Mouse (Mus musculus) hindbrain, embryonic 11.5 days (tissue): ENCODE measurements around the gene A930009A15Rik. TPM values are rescaled to one million over a fixed set of nuclear protein-coding genes. Genes with fewer than 3 reads are reported as not detected.
A peak's percentile ranks its signal among the peaks of the same experiment; 100 is the strongest.

Experiments used
- ATAC-seq: fragments of 200-750 bp; cut with Nextera tagmentation; 2 replicates; pipeline ENCODE4 v1.8.0; 2017; ENCODE audit warnings: mild to moderate bottlenecking, moderate TSS enrichment, moderate library complexity; ENCODE audit not compliant: low FRiP score
- DNase-seq: peaks from one replicate; pipeline ENCODE4 v3.0.0-alpha.2; 2015; ENCODE audit warnings: low spot score
- H3K27ac ChIP-seq: fragments of 300-500 bp; sonication (generic); 2 replicates; pipeline ENCODE4 v1.5.1; 2014; ENCODE audit warnings: mild to moderate bottlenecking, low read depth, low read length
- H3K27me3 ChIP-seq: fragments of 300-500 bp; sonication (generic); 2 replicates; pipeline ENCODE4 v1.6.1; 2014; ENCODE audit warnings: mild to moderate bottlenecking, low read length, moderate library complexity, mixed read lengths; ENCODE audit not compliant: control insufficient read depth, insufficient read depth
- H3K36me3 ChIP-seq: fragments of 300-500 bp; sonication (generic); 2 replicates; pipeline ENCODE4 v1.6.1; 2014; ENCODE audit warnings: mild to moderate bottlenecking, low read length, moderate library complexity, mixed read lengths; ENCODE audit not compliant: control insufficient read depth, insufficient read depth
- H3K4me1 ChIP-seq: fragments of 300-500 bp; sonication (generic); replicated peaks from 2 replicates; pipeline ENCODE4 v1.6.1; 2014; ENCODE audit warnings: low read length, mixed read lengths; ENCODE audit not compliant: control insufficient read depth, insufficient read depth
- H3K4me2 ChIP-seq: fragments of 300-500 bp; sonication (generic); replicated peaks from 2 replicates; pipeline ENCODE4 v1.6.1; 2014; ENCODE audit warnings: mild to moderate bottlenecking, low read depth, low read length
- H3K4me3 ChIP-seq: fragments of 300-500 bp; sonication (generic); 2 replicates; pipeline ENCODE4 v1.5.1; 2014; ENCODE audit warnings: low read depth, low read length
- H3K9ac ChIP-seq: fragments of 300-500 bp; sonication (generic); 2 replicates; pipeline ENCODE4 v1.6.1; 2014; ENCODE audit warnings: low read depth, low read length
- H3K9me3 ChIP-seq: fragments of 300-500 bp; sonication (generic); 2 replicates; pipeline ENCODE4 v1.6.1; 2016; ENCODE audit warnings: low read length; ENCODE audit not compliant: control insufficient read depth
- WGBS: fragments of 180-500 bp; shearing (Covaris S2); extraction: QIAGEN DNeasy Blood & Tissue Kit; methylation state at CpG from one replicate; pipeline ENCODE4 v1.1.7; 2014; 5-methylcytosine and 5-hydroxymethylcytosine counted together
- polyA plus RNA-seq: library from polyadenylated mRNA; unstranded; fragments of >200 nt; fragmentation: Nextera tagmentation; extraction: Ambion mirVana; gene quantifications from 2 replicates; pipeline ENCODE4 v1.2.1, GENCODE M21; 2014

The A930009A15Rik gene
- polyA plus RNA-seq, 1 experiment from 2014 or later: 0.40 TPM

DNA sequence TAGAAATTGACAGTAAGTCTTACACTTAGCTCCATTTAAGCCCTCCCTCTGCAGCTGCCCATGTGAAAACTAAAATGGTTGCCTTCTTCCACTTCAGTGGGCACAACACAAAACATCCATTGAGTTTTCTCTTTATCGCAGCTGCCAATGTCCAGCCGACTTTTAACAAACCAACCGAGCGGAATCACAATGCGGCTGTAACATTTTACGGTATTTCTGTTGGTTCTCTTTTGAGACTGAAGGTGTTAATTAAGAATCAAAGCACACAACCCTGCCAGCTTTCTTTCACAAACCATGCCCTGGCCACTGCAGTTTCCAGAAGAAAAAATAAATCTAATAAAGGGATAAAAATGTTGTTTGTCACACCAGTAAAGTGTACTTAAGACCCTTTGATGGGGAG is 1.5 kb downstream of the A930009A15Rik start:
- H3K9me3 ChIP-seq: no peaks in the 10 kb centered on the region
- peak overlapping the region; percentile 68 for H3K27ac ChIP-seq
- DNase-seq (peak; percentile 79), ATAC-seq (peak; percentile 87)
- 31% methylated on average over 6 of the region's 6 CpGs for WGBS
- no peak overlapping the region for H3K9ac ChIP-seq
- no peak overlapping the region for H3K4me2 ChIP-seq
- H3K27me3 ChIP-seq: no peaks in the 10 kb centered on the region
- no peak overlapping the region for H3K4me3 ChIP-seq
- no peaks in the 10 kb centered on the region for H3K36me3 ChIP-seq
- H3K4me1 ChIP-seq: no peaks in the 10 kb centered on the region

DNA sequence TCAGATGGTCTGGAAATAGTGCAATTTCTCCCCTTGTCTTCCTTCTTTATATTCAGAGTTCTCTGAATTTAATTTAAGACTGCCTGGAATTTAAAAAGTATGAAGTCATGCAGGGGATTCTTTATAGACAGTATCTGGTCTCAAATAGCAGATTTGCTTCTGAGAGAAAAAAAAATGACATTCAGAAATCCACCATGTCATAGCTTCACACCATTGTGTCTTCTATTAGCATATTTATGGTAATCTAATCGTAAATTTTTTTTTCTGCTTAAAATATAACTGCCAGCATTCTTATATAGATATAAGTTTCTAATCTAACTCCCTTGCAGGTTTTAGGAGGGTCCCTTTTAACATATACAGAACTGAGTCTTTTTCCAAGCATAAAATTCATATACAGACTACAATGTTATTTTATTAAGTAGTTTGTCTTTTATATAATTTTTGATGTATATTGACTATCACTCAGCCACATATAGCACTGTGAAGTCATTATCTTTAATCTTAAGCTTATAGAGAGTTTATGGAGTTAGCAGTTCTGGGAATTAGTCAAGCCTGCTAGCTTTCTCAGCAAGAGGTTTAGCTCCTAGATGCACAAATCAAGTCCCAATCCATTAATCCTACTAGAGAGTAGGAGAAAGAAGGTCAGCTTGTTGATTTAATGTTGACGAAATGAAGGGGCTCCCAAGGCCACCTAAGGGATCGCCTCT is 2.1 kb downstream of the A930009A15Rik start:
- Histone ChIP-seq H3K4me2 (no peak overlapping the region), H3K27ac (peak overlapping the region; percentile 68), H3K9ac (no peak overlapping the region), H3K4me1 (no peaks in the 10 kb centered on the region), H3K27me3 (no peaks in the 10 kb centered on the region), H3K4me3 (no peak overlapping the region), H3K9me3 (no peaks in the 10 kb centered on the region), H3K36me3 (no peaks in the 10 kb centered on the region)
- 41% methylated on average over 3 of the region's 3 CpGs for WGBS
- DNase-seq (no peak), ATAC-seq (peak; percentile 22; the same call in 1 of the 2 replicates)

DNA sequence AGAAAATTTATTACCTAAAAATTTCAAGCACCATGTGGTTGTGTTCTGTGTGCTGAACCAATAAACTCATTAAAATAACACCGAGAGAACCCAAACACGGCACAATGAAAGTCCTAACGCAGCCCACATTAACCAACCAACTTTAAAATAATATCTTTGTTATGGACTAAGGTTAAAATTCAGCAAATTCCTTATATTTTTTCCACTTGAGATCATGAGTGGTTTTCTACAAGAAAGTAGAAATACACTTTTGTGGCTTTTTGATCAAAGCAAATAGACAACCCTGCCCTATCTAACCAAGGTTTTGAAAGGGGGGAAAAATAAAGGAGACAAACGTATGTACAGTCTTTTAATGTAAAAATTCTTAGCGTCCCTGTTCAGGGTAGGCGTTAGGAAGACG is 9.3 kb downstream of the A930009A15Rik start:
- WGBS: 65% methylated on average over 7 of the region's 7 CpGs
- Histone ChIP-seq H3K27me3 (peaks cover 5% of the 10 kb centered on the region; the same call in 1 of the 2 replicates), H3K4me2 (no peak overlapping the region), H3K27ac (no peak overlapping the region), H3K9me3 (no peaks in the 10 kb centered on the region), H3K4me3 (no peak overlapping the region), H3K4me1 (no peaks in the 10 kb centered on the region), H3K9ac (no peak overlapping the region), H3K36me3 (no peaks in the 10 kb centered on the region)
- DNase-seq: no peak
- no peak for ATAC-seq

DNA sequence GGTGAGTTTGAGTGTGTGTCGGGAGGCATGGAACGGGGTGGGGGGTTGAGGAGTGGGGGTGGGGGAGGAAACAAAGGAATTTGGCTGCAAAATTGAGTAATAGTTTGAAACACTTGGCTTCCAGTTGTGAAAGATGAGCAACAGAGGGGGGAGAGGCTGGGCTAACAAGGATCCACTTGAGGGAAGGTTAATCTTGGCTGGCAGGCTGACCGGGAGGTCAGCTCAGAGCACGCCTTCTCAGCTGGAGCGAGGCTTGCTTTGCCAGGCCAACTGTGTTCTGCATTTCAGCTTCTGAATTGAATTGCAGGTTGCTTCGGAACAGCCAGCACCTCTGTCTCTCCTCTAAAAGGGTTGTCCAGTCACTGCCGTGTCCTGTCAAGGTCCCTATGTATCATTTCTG is 9.7 kb downstream of the A930009A15Rik start:
- Histone ChIP-seq H3K9ac (no peak overlapping the region), H3K27ac (no peak overlapping the region), H3K27me3 (peaks cover 7% of the 10 kb centered on the region; the same call in 1 of the 2 replicates), H3K36me3 (no peaks in the 10 kb centered on the region), H3K9me3 (no peaks in the 10 kb centered on the region), H3K4me2 (no peak overlapping the region), H3K4me1 (no peaks in the 10 kb centered on the region), H3K4me3 (no peak overlapping the region)
- ATAC-seq: peak; percentile 47; the same call in 1 of the 2 replicates
- DNase-seq: peak; percentile 47
- WGBS: 17% methylated on average over 7 of the region's 7 CpGs

DNA sequence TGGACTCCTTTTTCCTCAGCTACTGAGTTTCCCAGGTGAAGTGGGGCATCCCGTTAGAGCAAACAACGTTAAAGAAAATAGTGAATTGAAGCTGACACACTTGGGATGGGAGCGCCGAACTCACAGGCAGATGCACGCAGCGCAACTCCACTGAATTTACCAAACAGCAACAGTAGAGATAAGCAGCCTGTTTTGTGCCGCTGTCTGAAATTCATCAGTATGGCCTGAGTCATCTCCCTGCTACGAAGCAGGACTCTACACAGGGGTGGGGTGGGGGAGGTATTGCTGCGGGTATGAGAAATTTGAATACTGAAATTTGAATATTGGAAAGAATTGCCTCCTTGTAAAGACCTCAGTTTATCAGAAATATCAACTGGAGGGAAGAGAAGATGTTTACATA is 12.2 kb downstream of the A930009A15Rik start:
- peaks cover 22% of the 10 kb centered on the region; the same call in 1 of the 2 replicates for H3K27me3 ChIP-seq

DNA sequence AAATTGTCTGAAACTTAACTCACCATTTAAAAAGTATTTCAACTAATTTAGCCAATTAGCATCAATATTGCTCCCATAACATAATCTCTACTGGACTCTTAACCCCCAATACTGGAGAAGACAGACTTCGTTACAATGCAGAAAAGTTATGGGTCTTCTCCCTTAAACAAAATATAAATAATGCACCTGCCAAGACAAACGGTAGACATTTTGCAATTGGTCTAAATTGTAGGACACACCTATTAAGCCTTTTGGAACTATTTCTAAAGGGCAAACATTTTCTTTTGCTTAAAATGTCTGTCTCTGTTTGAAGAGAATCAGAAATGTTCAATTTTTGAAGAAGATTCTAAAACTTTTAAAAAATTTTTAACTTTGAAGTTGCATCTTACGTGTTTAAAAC is 13.3 kb downstream of the A930009A15Rik start:
- Histone ChIP-seq H3K9me3 (no peaks in the 10 kb centered on the region), H3K4me1 (peaks cover 2% of the 10 kb centered on the region)
- DNase-seq: no peak

More for the DNA sequence above, 12.2 kb downstream of the A930009A15Rik start:
- H3K9ac ChIP-seq: no peak overlapping the region
- DNase-seq: no peak
- H3K4me1 ChIP-seq: peaks cover 2% of the 10 kb centered on the region; the same call in 1 of the 2 replicates
- H3K4me3 ChIP-seq: no peak overlapping the region
- H3K9me3 ChIP-seq: no peaks in the 10 kb centered on the region
- 83% methylated on average over 9 of the region's 9 CpGs for WGBS
- no peak overlapping the region for H3K4me2 ChIP-seq
- H3K27ac ChIP-seq: no peak overlapping the region
- no peak for ATAC-seq
- H3K36me3 ChIP-seq: no peaks in the 10 kb centered on the region

DNA sequence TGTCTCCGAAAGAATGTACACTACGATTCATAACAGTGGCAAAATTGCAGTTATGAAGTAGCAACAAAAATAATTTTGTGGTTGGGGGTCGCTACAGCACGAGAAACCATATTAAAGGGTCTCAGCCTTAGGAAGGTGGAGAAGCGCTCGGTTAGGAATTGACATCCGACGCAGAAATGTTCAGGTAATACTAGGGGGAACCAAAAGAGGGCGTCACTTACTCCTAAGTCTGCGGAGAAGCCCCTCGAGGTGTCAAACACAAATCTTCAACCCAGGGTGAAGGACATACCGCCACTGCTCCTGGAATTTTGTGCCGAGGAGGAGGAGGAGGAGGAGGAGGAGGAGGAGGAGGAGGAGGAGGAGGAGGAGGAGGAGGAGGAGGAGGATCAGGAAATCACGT is 14.9 kb downstream of the A930009A15Rik start:
- Histone ChIP-seq H3K36me3 (no peaks in the 10 kb centered on the region), H3K9me3 (no peaks in the 10 kb centered on the region), H3K27me3 (peaks cover 22% of the 10 kb centered on the region; the same call in 1 of the 2 replicates), H3K27ac (no peak overlapping the region), H3K4me2 (no peak overlapping the region), H3K4me3 (no peak overlapping the region), H3K9ac (no peak overlapping the region), H3K4me1 (peaks cover 2% of the 10 kb centered on the region)
- DNase-seq (peak; percentile 48), ATAC-seq (no peak)
- 22% methylated on average over 13 of the region's 14 CpGs for WGBS

More for the DNA sequence above, 13.3 kb downstream of the A930009A15Rik start:
- no peak overlapping the region for H3K27ac ChIP-seq
- 88% methylated on average over 3 of the region's 3 CpGs for WGBS
- ATAC-seq: no peak
- H3K36me3 ChIP-seq: no peaks in the 10 kb centered on the region
- H3K27me3 ChIP-seq: peaks cover 22% of the 10 kb centered on the region; the same call in 1 of the 2 replicates
- no peak overlapping the region for H3K9ac ChIP-seq
- H3K4me3 ChIP-seq: no peak overlapping the region
- no peak overlapping the region for H3K4me2 ChIP-seq

DNA sequence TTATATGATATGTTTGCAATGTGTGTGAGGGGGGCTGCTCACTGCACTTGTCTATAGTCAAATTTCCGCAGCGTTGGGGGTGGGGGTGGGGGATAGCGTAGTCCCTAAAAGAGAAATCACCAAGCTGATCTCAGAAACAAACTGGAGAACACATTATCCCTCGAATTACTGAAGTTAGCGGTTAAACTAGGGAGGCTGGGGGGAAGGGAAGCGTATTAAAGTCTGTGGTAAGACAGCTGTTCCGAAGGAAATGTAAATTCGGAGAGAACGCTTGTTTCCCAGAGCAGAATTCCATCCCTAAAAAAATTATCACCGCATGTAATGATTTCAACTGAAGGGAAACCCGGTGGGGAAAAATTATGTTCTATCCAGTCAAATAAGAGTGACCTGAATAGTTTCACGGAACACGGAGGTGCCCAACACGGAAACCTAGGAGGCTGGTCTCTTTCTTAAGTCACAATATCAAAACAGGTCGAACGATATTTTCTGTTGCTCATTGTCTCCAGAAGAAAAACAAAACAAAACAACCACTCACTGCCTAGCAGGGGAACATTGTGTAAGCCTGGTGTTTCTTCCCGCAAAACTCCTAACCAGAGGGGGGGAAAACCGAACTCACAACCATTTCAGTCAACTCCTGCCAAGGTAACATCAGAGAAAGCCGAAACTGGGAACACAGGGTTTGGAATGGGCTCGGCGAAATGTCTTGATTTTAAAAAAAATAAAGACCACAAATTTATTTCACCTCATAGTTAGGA is 15.9 kb downstream of the A930009A15Rik start:
- Histone ChIP-seq H3K27me3 (peaks cover 22% of the 10 kb centered on the region; the same call in 1 of the 2 replicates), H3K9me3 (no peaks in the 10 kb centered on the region), H3K9ac (peak overlapping the region; percentile 40; the same call in 1 of the 2 replicates), H3K4me2 (peak overlapping the region; percentile 92), H3K4me3 (peak overlapping the region; percentile 58), H3K36me3 (no peaks in the 10 kb centered on the region), H3K4me1 (peaks cover 2% of the 10 kb centered on the region), H3K27ac (no peak overlapping the region)
- ATAC-seq (no peak), DNase-seq (peak; percentile 53)
- WGBS: under 1% methylated on average over 21 of the region's 21 CpGs
